Mouse (Mus musculus): ENCODE measurements around the gene Rnf212.
A peak's percentile ranks its signal among the peaks of the same experiment; 100 is the strongest.
"Not testable (repeated sequence)": the region's sequence is repeated elsewhere in the genome, so short reads cannot be mapped to it uniquely, and the experiment has no call there.

Rnf212 gene

GRCm38 (mm10) chr5:108774630-108775306, at the start of gene Rnf212:
TSS of gene Rnf212 (minus strand) at chr5:108774982.
- DNase-seq (ENCODE audit: low spot score in 2 of 2), result no peak

- DNase-seq (ENCODE audit: low spot score in 2 of 2), result no peak
These were observed 48.5 kb upstream of the Rnf212 start for GRCm38 (mm10) chr5:108823276-108823675.

- not testable (repeated sequence) for DNase-seq (ENCODE audit: low spot score in 2 of 2)
These were observed 34.0 kb upstream of the Rnf212 start, which contains the start of gene Vmn2r8 for GRCm38 (mm10) chr5:108808750-108809149. TSS of gene Vmn2r8 (minus strand) at chr5:108808850.

GRCm38 (mm10) chr5:108803646-108804045, 28.9 kb upstream of the Rnf212 start:
- no peak for DNase-seq (ENCODE audit: low spot score in 2 of 2)

- not testable (repeated sequence) for DNase-seq (ENCODE audit: low spot score in 2 of 2)
These were observed 20.5 kb upstream of the Rnf212 start, which contains the start of gene Tmed11 for GRCm38 (mm10) chr5:108795263-108795662. TSS of gene Tmed11 (minus strand) at chr5:108795363.

- not testable (repeated sequence) for DNase-seq (ENCODE audit: low spot score in 2 of 2)
These were observed 15.6 kb upstream of the Rnf212 start for GRCm38 (mm10) chr5:108790385-108790784.

- no peak for DNase-seq (ENCODE audit: low spot score in 2 of 2)
These were observed 14.8 kb downstream of the Rnf212 start for GRCm38 (mm10) chr5:108760002-108760401.

GRCm38 (mm10) chr5:108758396-108758795, 16.4 kb downstream of the Rnf212 start:
- DNase-seq (ENCODE audit: low spot score in 2 of 2), result peak; percentile 16 to 58

GRCm38 (mm10) chr5:108751258-108751657, 23.5 kb downstream of the Rnf212 start:
- DNase-seq (ENCODE audit: low spot score in 2 of 2), result not testable (repeated sequence)

- DNase-seq (ENCODE audit: low spot score in 2 of 2), result no peak
These were observed 24.2 kb downstream of the Rnf212 start for GRCm38 (mm10) chr5:108750328-108751210.

GRCm38 (mm10) chr5:108744629-108745028, 30.2 kb downstream of the Rnf212 start:
- DNase-seq (ENCODE audit: low spot score in 2 of 2), result no peak

GRCm38 (mm10) chr5:108743856-108744255, 30.9 kb downstream of the Rnf212 start:
- DNase-seq (ENCODE audit: low spot score in 2 of 2), result no peak

- DNase-seq (ENCODE audit: low spot score in 2 of 2), result no peak
These were observed 32.2 kb downstream of the Rnf212 start for GRCm38 (mm10) chr5:108742596-108742995.

- no peak for DNase-seq (ENCODE audit: low spot score in 2 of 2)
These were observed 32.9 kb downstream of the Rnf212 start for GRCm38 (mm10) chr5:108741844-108742243.

- DNase-seq (ENCODE audit: low spot score in 2 of 2), result no peak
These were observed 47.4 kb downstream of the Rnf212 start for GRCm38 (mm10) chr5:108727425-108727824.

GRCm38 (mm10) chr5:108726557-108727248, 48.1 kb downstream of the Rnf212 start:
- peak; percentile 67 to 86 for DNase-seq (ENCODE audit: low spot score in 2 of 2)

GRCm38 (mm10) chr5:108724006-108724405, 50.8 kb downstream of the Rnf212 start:
- DNase-seq (ENCODE audit: low spot score in 2 of 2), result no peak

- DNase-seq (ENCODE audit: low spot score in 2 of 2), result no peak
These were observed 55.0 kb downstream of the Rnf212 start for GRCm38 (mm10) chr5:108719761-108720160.

GRCm38 (mm10) chr5:108718051-108718450, 56.7 kb downstream of the Rnf212 start:
- DNase-seq (ENCODE audit: low spot score in 2 of 2), result no peak

- DNase-seq (ENCODE audit: low spot score in 2 of 2), result no peak
These were observed 58.8 kb downstream of the Rnf212 start for GRCm38 (mm10) chr5:108715974-108716373.

GRCm38 (mm10) chr5:108714149-108714548, 60.6 kb downstream of the Rnf212 start:
- DNase-seq (ENCODE audit: low spot score in 2 of 2), result peak; percentile 33 to 55

GRCm38 (mm10) chr5:108713691-108714090, 61.1 kb downstream of the Rnf212 start:
- no peak for DNase-seq (ENCODE audit: low spot score in 2 of 2)

Data from frontal cortex, postnatal 36 days (tissue).